Mouse (Mus musculus) midbrain, embryonic 13.5 days (tissue): Measurements from ENCODE around the gene Mpnd. TPM values are rescaled to one million over a fixed set of nuclear protein-coding genes. Genes with fewer than 3 reads are reported as not detected.

ENCODE experiments used
- ATAC-seq: fragments of 200-750 bp; cut with Nextera tagmentation; 2 replicates; pipeline ENCODE4 v1.8.0; 2017; ENCODE audit warnings: mild to moderate bottlenecking, moderate TSS enrichment, moderate library complexity
- H3K27ac ChIP-seq: fragments of 300-500 bp; sonication (generic); 2 replicates; pipeline ENCODE4 v1.5.1; 2015; ENCODE audit warnings: inconsistent platforms, mild to moderate bottlenecking, moderate library complexity
- H3K27me3 ChIP-seq: fragments of 300-500 bp; sonication (generic); 2 replicates; pipeline ENCODE4 v1.6.1; 2015; ENCODE audit warnings: mild to moderate bottlenecking, inconsistent platforms
- H3K36me3 ChIP-seq: fragments of 300-500 bp; sonication (generic); 2 replicates; pipeline ENCODE4 v1.6.1; 2015; ENCODE audit warnings: mild to moderate bottlenecking, inconsistent platforms
- H3K4me1 ChIP-seq: fragments of 300-500 bp; sonication (generic); replicated peaks from 2 replicates; pipeline ENCODE4 v1.6.1; 2015; ENCODE audit warnings: inconsistent platforms
- H3K4me2 ChIP-seq: fragments of 300-500 bp; sonication (generic); replicated peaks from 2 replicates; pipeline ENCODE4 v1.6.1; 2015; ENCODE audit warnings: moderate library complexity, mild to moderate bottlenecking, inconsistent platforms
- H3K4me3 ChIP-seq: fragments of 300-500 bp; sonication (generic); replicated peaks from 2 replicates; pipeline ENCODE4 v1.5.1; 2015; ENCODE audit warnings: mild to moderate bottlenecking, inconsistent platforms
- H3K9ac ChIP-seq: fragments of 300-500 bp; sonication (generic); replicated peaks from 2 replicates; pipeline ENCODE4 v1.6.1; 2015; ENCODE audit warnings: mild to moderate bottlenecking, inconsistent platforms
- H3K9me3 ChIP-seq: fragments of 300-500 bp; sonication (generic); 2 replicates; pipeline ENCODE4 v1.6.1; 2016; ENCODE audit warnings: mild to moderate bottlenecking, inconsistent platforms
- WGBS: fragments of 180-500 bp; shearing (Covaris S2); methylation state at CpG from one replicate; pipeline ENCODE4 v1.1.7; 2015; 5-methylcytosine and 5-hydroxymethylcytosine counted together
- polyA plus RNA-seq: library from polyadenylated mRNA; unstranded; fragments of >200 nt; fragmentation: Nextera tagmentation; extraction: Ambion mirVana; gene quantifications from 2 replicates; pipeline ENCODE4 v1.2.1, GENCODE M21; 2015

Mpnd gene
- polyA plus RNA-seq, 1 experiment from 2014 or later: 182 TPM

- Histone ChIP-seq H3K36me3 (peaks cover 92% of the 10 kb centered on the region), H3K4me2 (no peak overlapping the region), H3K9me3 (no peaks in the 10 kb centered on the region), H3K4me1 (peaks cover 22% of the 10 kb centered on the region), H3K27ac (no peak overlapping the region), H3K4me3 (no peak overlapping the region), H3K9ac (no peak overlapping the region), H3K27me3 (no peaks in the 10 kb centered on the region)
- no peak for ATAC-seq
- WGBS: 97% methylated on average over 9 of the region's 9 CpGs
These were observed 9.8 kb downstream of the Mpnd start for GRCm38 (mm10) chr17:56015293-56015692.

GRCm38 (mm10) chr17:56016382-56016781 lies 10.9 kb downstream of the Mpnd start:
- H3K9ac ChIP-seq: no peak overlapping the region
- H3K36me3 ChIP-seq: peaks cover 85% of the 10 kb centered on the region
- H3K4me3 ChIP-seq: no peak overlapping the region
- H3K27ac ChIP-seq: no peak overlapping the region
- peaks cover 21% of the 10 kb centered on the region for H3K4me1 ChIP-seq
- no peaks in the 10 kb centered on the region for H3K9me3 ChIP-seq
- no peak for ATAC-seq
- 91% methylated on average over 8 of the region's 8 CpGs for WGBS
- no peaks in the 10 kb centered on the region for H3K27me3 ChIP-seq
- H3K4me2 ChIP-seq: no peak overlapping the region

- H3K9me3 ChIP-seq: no peaks in the 10 kb centered on the region
- no peak overlapping the region for H3K9ac ChIP-seq
- WGBS: 87% methylated on average over 15 of the region's 15 CpGs
- H3K27ac ChIP-seq: peak overlapping the region; percentile 62
- no peak overlapping the region for H3K4me3 ChIP-seq
- no peak overlapping the region for H3K4me2 ChIP-seq
- ATAC-seq: no peak
- peaks cover 78% of the 10 kb centered on the region for H3K36me3 ChIP-seq
- H3K27me3 ChIP-seq: no peaks in the 10 kb centered on the region
- H3K4me1 ChIP-seq: peaks cover 21% of the 10 kb centered on the region
These were observed 11.6 kb downstream of the Mpnd start for GRCm38 (mm10) chr17:56016793-56017785.

- Histone ChIP-seq H3K9ac (no peak overlapping the region), H3K9me3 (no peaks in the 10 kb centered on the region), H3K4me2 (no peak overlapping the region), H3K36me3 (peaks cover 71% of the 10 kb centered on the region), H3K4me3 (no peak overlapping the region), H3K4me1 (peaks cover 24% of the 10 kb centered on the region), H3K27me3 (no peaks in the 10 kb centered on the region), H3K27ac (peak overlapping the region; percentile 62)
- peak; percentile 9 for ATAC-seq
- WGBS: 93% methylated on average over 7 of the region's 7 CpGs
These were observed 12.3 kb downstream of the Mpnd start for GRCm38 (mm10) chr17:56017848-56018247.

- Histone ChIP-seq H3K4me2 (no peak overlapping the region), H3K36me3 (peaks cover 67% of the 10 kb centered on the region), H3K9ac (no peak overlapping the region), H3K27me3 (no peaks in the 10 kb centered on the region), H3K4me3 (no peak overlapping the region), H3K4me1 (peaks cover 31% of the 10 kb centered on the region), H3K27ac (peak overlapping the region; percentile 62; the same call in 1 of the 2 replicates), H3K9me3 (no peaks in the 10 kb centered on the region)
- 78% methylated on average over 20 of the region's 20 CpGs for WGBS
- peak; percentile 38 for ATAC-seq
These were observed 13.0 kb downstream of the Mpnd start for GRCm38 (mm10) chr17:56018347-56019131.

GRCm38 (mm10) chr17:56020400-56021084 lies 15.0 kb downstream of the Mpnd start:
- Histone ChIP-seq H3K9ac (no peak overlapping the region), H3K27me3 (no peaks in the 10 kb centered on the region), H3K4me1 (peaks cover 31% of the 10 kb centered on the region), H3K4me2 (no peak overlapping the region), H3K9me3 (no peaks in the 10 kb centered on the region), H3K36me3 (peaks cover 59% of the 10 kb centered on the region), H3K27ac (peak overlapping the region; percentile 54; the same call in 1 of the 2 replicates), H3K4me3 (no peak overlapping the region)
- ATAC-seq: no peak
- WGBS: 94% methylated on average over 6 of the region's 6 CpGs

GRCm38 (mm10) chr17:56021161-56021910 lies 15.8 kb downstream of the Mpnd start:
- H3K4me3 ChIP-seq: no peak overlapping the region
- WGBS: 84% methylated on average over 4 of the region's 4 CpGs
- H3K9me3 ChIP-seq: no peaks in the 10 kb centered on the region
- H3K4me2 ChIP-seq: no peak overlapping the region
- no peaks in the 10 kb centered on the region for H3K27me3 ChIP-seq
- H3K36me3 ChIP-seq: peaks cover 51% of the 10 kb centered on the region
- 0 out of 2 replicates have a peak overlapping the region, but pooled peaks have one; percentile 0 for H3K9ac ChIP-seq
- H3K4me1 ChIP-seq: peaks cover 31% of the 10 kb centered on the region
- ATAC-seq: no peak
- peak overlapping the region; percentile 54; the same call in 1 of the 2 replicates for H3K27ac ChIP-seq

- 51% methylated on average over 2 of the region's 2 CpGs for WGBS
- H3K4me3 ChIP-seq: no peak overlapping the region
- H3K4me1 ChIP-seq: peaks cover 34% of the 10 kb centered on the region
- no peaks in the 10 kb centered on the region for H3K9me3 ChIP-seq
- no peak overlapping the region for H3K4me2 ChIP-seq
- peaks cover 45% of the 10 kb centered on the region for H3K36me3 ChIP-seq
- no peak for ATAC-seq
- H3K9ac ChIP-seq: 0 out of 2 replicates have a peak overlapping the region, but pooled peaks have one; percentile 17
- H3K27me3 ChIP-seq: no peaks in the 10 kb centered on the region
- H3K27ac ChIP-seq: peak overlapping the region; percentile 54
These were observed 16.8 kb downstream of the Mpnd start for GRCm38 (mm10) chr17:56022131-56022988.

- H3K4me3 ChIP-seq: no peak overlapping the region
- WGBS: 77% methylated on average over 4 of the region's 4 CpGs
- H3K4me1 ChIP-seq: peaks cover 34% of the 10 kb centered on the region
- H3K27me3 ChIP-seq: no peaks in the 10 kb centered on the region
- H3K27ac ChIP-seq: peak overlapping the region; percentile 54; the same call in 1 of the 2 replicates
- no peaks in the 10 kb centered on the region for H3K9me3 ChIP-seq
- peaks cover 39% of the 10 kb centered on the region for H3K36me3 ChIP-seq
- ATAC-seq: no peak
- 0 out of 2 replicates have a peak overlapping the region, but pooled peaks have one; percentile 17 for H3K9ac ChIP-seq
- no peak overlapping the region for H3K4me2 ChIP-seq
These were observed 17.4 kb downstream of the Mpnd start for GRCm38 (mm10) chr17:56022989-56023290.

- Histone ChIP-seq H3K27ac (peak overlapping the region; percentile 54; the same call in 1 of the 2 replicates), H3K4me1 (peaks cover 34% of the 10 kb centered on the region), H3K36me3 (peaks cover 35% of the 10 kb centered on the region), H3K9ac (no peak overlapping the region), H3K27me3 (no peaks in the 10 kb centered on the region), H3K4me3 (no peak overlapping the region), H3K9me3 (no peaks in the 10 kb centered on the region), H3K4me2 (no peak overlapping the region)
- ATAC-seq: no peak
- WGBS: 89% methylated on average over 5 of the region's 5 CpGs
These were observed 17.9 kb downstream of the Mpnd start for GRCm38 (mm10) chr17:56023386-56023785.
